Mouse (Mus musculus): ENCODE results near the gene Smarcb1. TPM values are rescaled to one million over a fixed set of nuclear protein-coding genes. Genes with fewer than 3 reads are reported as not detected.

The Smarcb1 gene
- polyA plus RNA-seq, 1 experiment: 53.1 TPM

GRCm38 (mm10) chr10:75944066-75944772 lies 22.8 kb upstream of the Smarcb1 start:
- peaks cover 3% of the 10 kb centered on the region; the same call in 1 of the 2 replicates for H3K4me1 ChIP-seq (ENCODE audit: control insufficient read depth, insufficient read depth, low read length)
- H3K4me3 ChIP-seq (replicated peaks; ENCODE audit: extremely low read depth, low read depth, low read length): no peak overlapping the region
- no peak for DNase-seq
- TF ChIP-seq CTCF (IDR thresholded peaks at IDR 0.05; ENCODE audit: insufficient read depth, low read length) (no peak), POLR2A (IDR thresholded peaks at IDR 0.05; ENCODE audit: borderline replicate concordance, extremely low read depth, low read depth, low read length) (no peak)
- WGBS: 33% methylated on average over 11 of the region's 11 CpGs

DNA sequence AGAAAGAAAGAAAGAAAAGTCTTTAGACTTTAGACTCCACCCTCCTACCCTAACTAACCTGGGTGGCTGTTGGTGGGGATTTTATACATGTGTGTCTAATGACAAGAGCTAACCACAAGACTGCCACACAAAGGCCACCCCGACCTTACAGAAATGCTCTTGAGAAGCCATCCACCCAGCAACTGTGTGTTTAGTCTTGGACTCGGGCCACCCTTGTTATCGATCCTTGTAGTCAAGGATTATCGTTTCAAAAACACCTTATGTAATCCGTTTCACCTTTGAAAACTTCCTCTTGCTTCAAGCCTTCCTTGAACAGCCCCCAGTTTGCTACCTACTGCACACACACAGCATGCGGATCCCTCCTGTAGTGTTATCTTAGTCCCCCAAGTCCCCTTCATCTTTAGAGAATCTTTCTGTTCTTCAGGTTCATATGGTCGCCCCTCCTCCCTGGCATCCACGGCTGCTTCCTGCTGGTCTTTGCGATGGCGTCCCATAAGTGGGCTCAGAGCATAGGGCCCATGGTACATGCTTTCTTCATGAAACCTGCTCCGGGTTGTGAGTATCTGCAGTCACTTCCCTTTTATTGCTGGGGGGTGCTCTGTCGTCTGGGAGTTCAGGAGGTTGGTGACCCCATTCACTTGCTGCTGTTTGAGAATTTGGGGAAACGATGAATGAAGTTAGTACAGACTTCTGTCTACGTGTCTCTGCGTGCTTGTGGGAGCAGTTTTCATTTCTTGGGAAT lies 21.5 kb upstream of the Smarcb1 start, which contains the start of gene Vpreb3:
Gene Vpreb3 (plus strand): TSS at position 322 of the 742 bp plus-strand sequence.
- no peak for DNase-seq
- peak within 1 kb of the TSS; percentile 13 for H3K4me3 ChIP-seq (replicated peaks; ENCODE audit: extremely low read depth, low read depth, low read length)
- WGBS: 60% methylated on average over 15 of the region's 15 CpGs
- peaks cover 3% of the 10 kb centered on the region; the same call in 1 of the 2 replicates for H3K4me1 ChIP-seq (ENCODE audit: control insufficient read depth, insufficient read depth, low read length)
- TF ChIP-seq CTCF (IDR thresholded peaks at IDR 0.05; ENCODE audit: insufficient read depth, low read length) (no peak), POLR2A (IDR thresholded peaks at IDR 0.05; ENCODE audit: borderline replicate concordance, extremely low read depth, low read depth, low read length) (no peak)

GRCm38 (mm10) chr10:75941042-75941824 lies 19.8 kb upstream of the Smarcb1 start:
- WGBS: 77% methylated on average over 9 of the region's 9 CpGs
- no peak for TF ChIP-seq POLR2A (IDR thresholded peaks at IDR 0.05; ENCODE audit: borderline replicate concordance, extremely low read depth, low read depth, low read length)
- no peak for TF ChIP-seq CTCF (IDR thresholded peaks at IDR 0.05; ENCODE audit: insufficient read depth, low read length)
- Histone ChIP-seq H3K4me3 (replicated peaks; ENCODE audit: extremely low read depth, low read depth, low read length) (no peak overlapping the region), H3K4me1 (ENCODE audit: control insufficient read depth, insufficient read depth, low read length) (peaks cover 3% of the 10 kb centered on the region; the same call in 1 of the 2 replicates)
- DNase-seq: peak; percentile 1

- WGBS: 61% methylated on average over 5 of the region's 5 CpGs
- peaks cover 2% of the 10 kb centered on the region; the same call in 1 of the 2 replicates for H3K4me1 ChIP-seq (ENCODE audit: control insufficient read depth, insufficient read depth, low read length)
- DNase-seq: no peak
- no peak for TF ChIP-seq CTCF (IDR thresholded peaks at IDR 0.05; ENCODE audit: insufficient read depth, low read length)
- TF ChIP-seq POLR2A (IDR thresholded peaks at IDR 0.05; ENCODE audit: borderline replicate concordance, extremely low read depth, low read depth, low read length): no peak
- H3K4me3 ChIP-seq (replicated peaks; ENCODE audit: extremely low read depth, low read depth, low read length): no peak within 1 kb of the TSS
Observed at GRCm38 (mm10) chr10:75940520-75940919, 19.1 kb upstream of the Smarcb1 start, which contains the start of gene Gm867. TSS of gene Gm867 (minus strand) at chr10:75940672.

DNA sequence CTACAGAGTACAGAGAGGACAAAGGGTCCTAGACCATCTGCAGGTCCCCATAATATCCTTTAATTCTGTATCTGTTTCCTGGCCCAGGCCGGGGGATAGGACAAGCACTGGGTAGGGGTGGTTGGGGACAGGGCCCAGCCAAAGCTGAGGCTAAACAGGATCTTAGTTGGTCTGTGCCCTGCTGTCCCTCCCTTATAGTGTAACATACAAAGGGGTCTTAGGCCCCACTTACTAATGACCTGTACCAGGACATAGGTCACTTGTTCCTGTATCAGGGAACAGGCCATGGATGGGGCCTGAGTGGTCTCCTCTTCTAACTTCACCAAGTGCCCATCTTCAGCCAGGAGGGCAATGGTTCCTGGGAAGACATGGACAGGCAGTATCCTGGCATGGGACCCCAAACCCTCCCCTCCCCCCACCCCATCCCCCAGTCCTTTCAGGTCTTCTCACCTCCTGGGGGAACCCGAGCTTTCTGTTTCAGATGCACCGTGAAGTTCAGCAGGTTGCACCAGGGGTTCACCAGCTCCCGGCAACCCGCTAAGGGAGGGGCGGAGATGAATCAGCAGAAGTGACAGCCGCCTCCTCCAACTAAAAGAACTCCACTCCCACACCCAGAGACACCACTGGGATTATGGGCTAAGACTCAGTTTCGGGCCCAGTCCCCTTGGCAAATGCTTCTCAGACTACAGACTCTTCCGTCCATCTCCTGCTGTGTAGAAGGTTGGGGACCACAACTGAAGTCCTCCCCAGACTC lies 18.2 kb upstream of the Smarcb1 start:
- WGBS: 73% methylated on average over 9 of the region's 9 CpGs
- no peak for DNase-seq
- TF ChIP-seq CTCF (IDR thresholded peaks at IDR 0.05; ENCODE audit: insufficient read depth, low read length) (no peak), POLR2A (IDR thresholded peaks at IDR 0.05; ENCODE audit: borderline replicate concordance, extremely low read depth, low read depth, low read length) (no peak)
- Histone ChIP-seq H3K4me1 (ENCODE audit: control insufficient read depth, insufficient read depth, low read length) (peaks cover 3% of the 10 kb centered on the region; the same call in 1 of the 2 replicates), H3K4me3 (replicated peaks; ENCODE audit: extremely low read depth, low read depth, low read length) (no peak overlapping the region)

GRCm38 (mm10) chr10:75937851-75938643 lies 16.6 kb upstream of the Smarcb1 start:
- no peak for DNase-seq
- 41% methylated on average over 10 of the region's 10 CpGs for WGBS
- TF ChIP-seq POLR2A (IDR thresholded peaks at IDR 0.05; ENCODE audit: borderline replicate concordance, extremely low read depth, low read depth, low read length) (no peak), CTCF (IDR thresholded peaks at IDR 0.05; ENCODE audit: insufficient read depth, low read length) (no peak)
- Histone ChIP-seq H3K4me1 (ENCODE audit: control insufficient read depth, insufficient read depth, low read length) (peaks cover 3% of the 10 kb centered on the region; the same call in 1 of the 2 replicates), H3K4me3 (replicated peaks; ENCODE audit: extremely low read depth, low read depth, low read length) (no peak overlapping the region)

- Histone ChIP-seq H3K4me1 (ENCODE audit: control insufficient read depth, insufficient read depth, low read length) (peaks cover 3% of the 10 kb centered on the region; the same call in 1 of the 2 replicates), H3K4me3 (replicated peaks; ENCODE audit: extremely low read depth, low read depth, low read length) (peak overlapping the region; percentile 11)
- 55% methylated on average over 18 of the region's 18 CpGs for WGBS
- no peak for DNase-seq
- TF ChIP-seq CTCF (IDR thresholded peaks at IDR 0.05; ENCODE audit: insufficient read depth, low read length) (no peak), POLR2A (IDR thresholded peaks at IDR 0.05; ENCODE audit: borderline replicate concordance, extremely low read depth, low read depth, low read length) (no peak)
Observed at GRCm38 (mm10) chr10:75936909-75937667, 15.7 kb upstream of the Smarcb1 start.

Data from lung, adult 2 months (tissue).